Mouse (Mus musculus): ENCODE results near the gene Nupl1.

Nupl1 gene

DNA sequence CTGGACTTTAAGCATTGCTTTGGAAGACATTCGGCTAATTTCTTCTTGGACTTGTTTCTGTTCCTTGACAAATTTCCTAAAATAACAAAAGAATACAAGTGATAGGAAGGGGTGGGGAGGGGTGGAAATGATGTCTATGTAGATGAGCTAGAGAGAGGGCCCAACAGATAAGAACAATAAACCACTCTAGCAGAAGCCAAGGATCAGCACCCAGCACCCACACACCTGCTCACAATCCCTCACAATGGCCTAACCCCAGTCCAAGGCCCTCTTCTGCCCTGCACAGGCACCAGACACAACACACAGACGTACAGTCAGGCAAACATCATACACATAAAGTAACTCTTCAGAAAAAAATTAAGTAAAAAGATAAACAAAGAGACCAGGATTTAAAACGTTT is 12.7 kb downstream of the Nupl1 start:
- DNase-seq (ENCODE audit: low spot score in 2 of 2) = no peak

DNA sequence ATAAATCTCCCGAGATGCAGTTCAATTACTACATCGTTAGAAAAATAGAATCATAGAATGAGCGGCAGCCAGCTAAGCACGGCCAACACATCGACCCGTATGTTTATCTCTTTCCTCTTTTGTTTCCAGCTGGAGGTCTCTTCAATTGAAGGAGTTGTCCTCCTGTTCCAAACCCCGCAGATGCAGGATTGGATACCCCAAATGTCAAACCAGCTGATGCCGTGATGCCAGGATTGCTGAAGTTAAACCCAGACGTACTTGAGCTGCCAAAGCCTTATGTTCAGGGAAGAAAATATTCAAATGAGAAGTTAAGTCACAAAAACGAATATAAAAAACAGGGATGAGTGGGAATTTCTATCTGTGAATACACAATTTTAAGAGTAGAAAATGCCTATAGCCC is 31.3 kb downstream of the Nupl1 start:
- DNase-seq (ENCODE audit: low spot score in 2 of 2) = no peak

DNA sequence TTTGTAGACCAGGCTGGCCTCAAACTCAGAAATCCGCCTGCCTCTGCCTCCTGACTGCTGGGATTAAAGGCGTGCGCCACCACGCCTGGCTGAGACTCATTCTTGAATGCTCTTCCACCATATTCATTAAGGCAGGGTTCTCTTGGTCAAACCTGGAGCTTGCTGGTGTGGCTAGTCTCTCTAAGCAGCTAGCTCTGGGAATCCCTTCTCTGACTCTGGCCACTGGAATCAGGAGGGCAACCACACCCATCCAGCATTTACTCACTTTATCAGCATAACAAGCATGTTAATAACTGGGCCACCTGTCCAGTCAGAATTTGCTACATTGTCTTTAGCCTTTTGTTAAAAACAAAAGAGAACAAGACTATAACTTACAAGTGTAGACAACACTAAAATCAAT is 33.6 kb downstream of the Nupl1 start:
- DNase-seq (ENCODE audit: low spot score in 2 of 2) = no peak

DNA sequence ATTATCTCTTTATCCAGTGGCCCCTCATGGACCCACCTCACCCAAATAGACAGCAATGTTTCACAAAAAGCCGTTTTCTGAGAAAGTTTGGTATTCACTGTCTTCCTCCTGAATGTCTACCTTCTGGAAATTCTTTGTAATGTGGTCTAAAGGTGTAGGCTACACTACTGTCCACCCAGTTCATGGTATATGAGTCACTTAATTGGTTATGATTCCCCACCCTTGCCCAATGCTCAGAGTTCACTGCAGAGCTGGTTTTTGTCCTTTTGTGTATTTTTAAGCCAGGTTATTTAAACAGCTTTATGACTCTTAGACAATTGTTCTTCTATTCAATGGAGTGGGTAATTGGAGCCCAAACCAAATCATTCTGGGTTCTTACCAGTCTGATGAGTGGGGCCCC is 35.1 kb downstream of the Nupl1 start:
- no peak for DNase-seq (ENCODE audit: low spot score in 2 of 2)

DNA sequence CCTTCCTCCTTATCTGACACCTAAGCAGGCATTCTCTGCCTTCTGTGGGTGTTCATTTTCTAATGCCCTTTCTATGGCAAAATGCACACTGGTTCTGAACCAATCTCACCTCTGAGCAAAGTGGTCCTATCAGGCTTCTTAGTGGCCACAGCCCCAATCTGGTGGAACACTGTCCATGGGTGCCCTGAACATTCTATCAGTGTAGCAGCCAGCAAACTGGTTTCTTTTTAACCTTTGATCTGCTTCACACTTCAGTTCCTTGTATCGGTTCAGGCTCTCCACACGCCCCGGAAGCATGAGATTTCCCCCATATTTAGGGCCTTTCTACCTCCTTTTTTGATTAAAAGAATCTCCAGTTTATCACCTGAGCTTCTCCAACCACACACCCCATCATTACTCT is 36.2 kb downstream of the Nupl1 start:
- no peak for DNase-seq (ENCODE audit: low spot score in 2 of 2)

DNA sequence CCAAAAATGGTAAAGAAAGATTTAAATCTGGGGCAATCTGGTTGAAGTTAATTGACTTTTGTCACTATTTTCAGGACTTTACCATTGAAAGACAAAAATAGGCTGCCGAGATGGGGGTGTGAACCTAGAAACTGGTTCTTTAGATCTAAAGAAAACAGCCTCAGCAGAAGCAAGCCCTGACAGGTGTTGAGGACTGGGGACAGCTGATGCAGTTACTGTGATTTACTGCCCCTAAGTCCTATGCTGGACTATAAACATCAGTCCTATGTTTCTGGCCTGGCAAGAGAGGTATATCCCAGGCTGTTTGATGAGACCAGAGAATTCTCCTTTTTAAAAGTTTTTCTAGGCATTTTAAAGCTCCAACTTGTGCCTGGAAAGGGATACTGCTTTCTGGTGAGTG is 37.2 kb downstream of the Nupl1 start:
- DNase-seq (ENCODE audit: low spot score in 2 of 2) = no peak

DNA sequence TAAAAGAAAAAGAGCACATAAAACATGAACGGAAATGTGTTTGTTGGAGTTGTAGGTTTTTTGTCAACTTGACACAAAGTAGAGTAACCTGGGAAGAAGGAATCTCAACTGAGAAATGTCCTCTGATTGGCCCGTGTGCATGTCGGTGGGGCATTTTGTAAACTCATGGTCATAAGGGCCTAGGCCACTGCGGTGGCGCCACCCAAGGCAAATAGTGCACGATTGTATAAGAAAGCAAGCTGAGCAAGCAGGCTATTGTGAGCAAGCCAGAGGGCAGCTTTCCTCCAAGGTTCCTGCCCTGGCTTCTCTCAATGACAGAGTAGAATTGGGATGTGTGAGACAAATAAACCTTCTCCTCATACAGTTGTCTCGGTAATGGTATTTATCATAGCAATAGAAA is 42.1 kb downstream of the Nupl1 start:
- no peak for DNase-seq (ENCODE audit: low spot score in 2 of 2)

DNA sequence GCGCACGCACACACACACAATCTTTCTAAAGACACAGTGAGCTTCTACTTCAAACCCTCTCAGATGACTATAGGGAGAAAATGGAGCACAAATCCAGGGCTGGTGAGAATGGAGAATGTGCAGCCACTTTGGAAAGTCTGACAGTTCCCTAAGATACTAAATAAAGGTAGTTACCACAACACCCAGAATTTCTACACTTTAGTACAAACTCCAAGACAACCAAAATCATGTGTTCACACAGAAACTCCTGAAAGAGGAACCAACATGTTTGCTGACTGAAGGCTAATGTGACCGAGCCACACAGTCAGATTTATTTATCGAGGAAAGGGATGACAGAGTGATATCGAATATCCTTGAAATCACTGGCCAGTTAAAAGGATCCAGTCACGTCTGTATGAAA is 46.2 kb downstream of the Nupl1 start:
- no peak for DNase-seq (ENCODE audit: low spot score in 2 of 2)

DNA sequence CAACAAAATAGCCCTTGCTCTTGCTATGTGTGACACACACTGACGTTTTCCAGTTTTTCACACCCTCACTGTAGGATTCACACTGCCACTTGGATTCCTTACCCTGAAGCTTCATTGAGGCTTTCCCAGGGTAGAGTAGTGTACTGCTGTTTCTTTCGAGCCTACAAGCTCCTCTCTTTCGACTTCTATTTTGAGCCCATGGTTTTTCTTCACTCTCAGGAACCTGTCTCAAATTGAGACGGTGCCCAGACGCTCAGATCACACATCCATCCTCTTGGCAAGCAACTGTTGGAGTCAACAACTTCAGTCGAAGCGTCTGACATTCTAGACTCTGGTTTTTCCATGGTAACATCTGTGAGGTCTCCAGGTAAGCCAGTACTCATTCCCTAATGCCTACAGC is 54.3 kb downstream of the Nupl1 start, which contains the start of gene Atp8a2:
TSS of gene Atp8a2 (minus strand) at position 296 of the 400 bp plus-strand sequence.
- DNase-seq (ENCODE audit: low spot score in 2 of 2) = no peak

DNA sequence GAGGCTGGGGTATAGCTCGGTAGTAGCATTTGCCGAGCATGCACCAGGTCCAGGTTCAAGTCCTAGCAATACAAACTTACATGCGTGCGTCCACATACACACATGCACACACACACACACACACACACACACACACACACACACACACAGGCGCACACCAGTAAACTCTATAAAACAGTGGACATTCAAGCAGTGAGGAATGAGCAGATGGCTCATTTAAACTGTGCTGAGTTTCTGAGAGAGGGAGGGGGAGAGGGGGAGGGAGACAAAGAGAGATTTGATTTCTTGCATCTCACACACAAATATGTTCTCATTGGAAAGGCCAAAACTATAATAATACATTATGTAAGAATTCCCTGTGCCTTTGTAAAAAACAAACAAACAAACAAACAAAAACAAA is 55.2 kb downstream of the Nupl1 start:
- no peak for DNase-seq (ENCODE audit: low spot score in 2 of 2)

DNA sequence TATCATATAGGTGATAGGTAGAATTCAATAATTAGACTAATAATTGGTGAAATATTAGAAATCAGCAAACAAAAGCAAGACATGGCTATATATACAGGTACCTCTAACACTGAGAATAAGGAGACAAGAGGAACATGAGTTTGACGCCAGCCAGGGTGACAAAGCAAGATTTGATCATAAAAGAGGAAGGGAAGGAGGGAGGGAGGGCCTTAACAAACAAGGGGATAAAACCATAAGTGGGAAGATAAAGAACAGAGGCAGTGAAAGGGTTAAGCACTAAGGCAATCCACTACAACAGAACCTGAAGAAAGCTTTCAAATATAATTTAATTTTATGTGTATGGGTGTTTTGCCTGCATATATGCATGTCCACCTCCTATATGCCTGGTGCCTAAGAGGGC is 56.6 kb downstream of the Nupl1 start:
- no peak for DNase-seq (ENCODE audit: low spot score in 2 of 2)

DNA sequence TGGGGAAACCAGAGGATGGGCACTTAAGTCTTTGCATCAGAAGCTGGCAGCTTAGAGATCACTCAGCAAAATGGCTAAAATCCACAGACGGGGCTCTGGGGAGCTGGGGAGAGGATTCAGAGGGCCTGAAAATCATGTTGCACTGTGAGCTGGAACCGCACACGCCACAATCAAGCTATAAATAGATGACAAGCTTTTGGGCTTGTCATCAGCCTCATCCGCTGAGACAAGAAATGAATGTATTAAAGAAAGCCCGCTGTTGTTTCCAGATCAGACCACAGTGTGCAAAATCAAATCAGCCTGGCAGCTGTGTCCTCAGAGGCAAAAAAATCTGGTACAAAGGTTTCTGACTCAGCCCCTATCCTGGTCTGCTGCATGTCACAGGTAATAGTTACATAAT is 61.5 kb downstream of the Nupl1 start:
- no peak for DNase-seq (ENCODE audit: low spot score in 2 of 2)

DNA sequence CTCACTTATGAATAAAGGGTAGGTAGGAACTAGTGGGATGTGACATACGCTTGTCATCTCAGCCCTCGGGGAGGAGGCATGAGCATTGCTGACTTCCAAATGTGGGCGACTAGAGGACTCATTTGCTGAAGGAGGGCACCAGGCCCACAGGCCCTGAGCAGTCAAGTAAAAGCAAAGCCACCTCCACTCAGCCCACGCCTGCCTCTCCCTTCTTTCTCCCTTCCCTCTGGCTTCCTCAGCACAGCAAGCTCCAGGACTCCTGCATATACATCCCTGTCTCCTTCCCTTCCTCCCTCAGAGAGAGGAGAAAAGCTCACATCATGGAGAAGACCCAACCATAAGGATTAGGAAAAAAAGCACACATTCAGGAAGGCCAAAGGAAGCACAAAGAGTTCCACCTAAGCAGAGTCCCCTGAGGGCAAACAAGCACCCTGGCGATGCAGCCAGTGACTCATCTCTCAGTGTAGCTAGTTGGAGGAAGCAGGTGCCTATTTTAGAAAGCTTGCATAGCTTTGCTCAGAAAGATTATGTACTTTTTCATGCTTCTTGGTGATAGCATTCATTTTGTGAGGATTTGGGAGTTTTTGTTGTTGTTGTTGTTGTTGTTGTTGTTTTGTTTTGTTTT is 62.9 kb downstream of the Nupl1 start:
- no peak for DNase-seq (ENCODE audit: low spot score in 2 of 2)

DNA sequence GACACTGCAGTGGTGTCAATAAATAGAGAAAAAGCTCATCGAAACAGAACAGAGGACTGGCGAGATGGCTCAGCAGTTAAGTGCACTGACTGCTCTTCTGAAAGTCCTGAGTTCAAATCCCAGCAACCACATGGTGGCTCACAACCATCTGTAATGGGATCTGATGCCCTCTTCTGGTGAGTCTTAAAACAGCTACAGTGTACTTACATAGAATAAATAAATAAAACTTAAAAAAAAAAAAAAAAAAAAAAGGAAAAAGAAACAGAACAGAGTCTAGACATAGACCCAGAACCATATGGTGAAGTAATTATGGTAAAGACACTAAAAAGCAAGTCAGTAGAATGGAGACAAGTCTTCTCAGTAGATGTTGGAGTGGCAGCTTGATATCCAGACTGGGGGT is 69.9 kb downstream of the Nupl1 start:
- no peak for DNase-seq (ENCODE audit: low spot score in 2 of 2)

DNA sequence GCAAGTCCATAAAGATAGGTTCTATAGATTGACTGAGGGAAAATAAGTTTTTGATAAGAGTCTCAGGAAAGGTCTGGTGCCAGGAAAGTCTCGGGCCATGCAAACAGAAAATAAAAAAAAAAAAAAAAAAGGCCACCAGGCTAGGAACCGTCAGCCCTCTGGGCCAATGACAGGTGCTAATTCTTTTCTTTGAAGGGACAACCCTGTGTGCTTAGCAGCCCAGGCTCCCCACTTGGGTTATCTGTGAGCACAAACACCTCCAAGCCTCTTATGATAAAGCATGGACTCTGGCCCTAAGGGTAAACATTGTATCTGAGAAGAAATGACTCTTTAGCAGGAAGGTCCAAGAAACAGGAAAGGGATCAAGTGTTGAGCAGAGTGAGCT is 72.7 kb downstream of the Nupl1 start:
- DNase-seq (ENCODE audit: low spot score in 2 of 2) = no peak

DNA sequence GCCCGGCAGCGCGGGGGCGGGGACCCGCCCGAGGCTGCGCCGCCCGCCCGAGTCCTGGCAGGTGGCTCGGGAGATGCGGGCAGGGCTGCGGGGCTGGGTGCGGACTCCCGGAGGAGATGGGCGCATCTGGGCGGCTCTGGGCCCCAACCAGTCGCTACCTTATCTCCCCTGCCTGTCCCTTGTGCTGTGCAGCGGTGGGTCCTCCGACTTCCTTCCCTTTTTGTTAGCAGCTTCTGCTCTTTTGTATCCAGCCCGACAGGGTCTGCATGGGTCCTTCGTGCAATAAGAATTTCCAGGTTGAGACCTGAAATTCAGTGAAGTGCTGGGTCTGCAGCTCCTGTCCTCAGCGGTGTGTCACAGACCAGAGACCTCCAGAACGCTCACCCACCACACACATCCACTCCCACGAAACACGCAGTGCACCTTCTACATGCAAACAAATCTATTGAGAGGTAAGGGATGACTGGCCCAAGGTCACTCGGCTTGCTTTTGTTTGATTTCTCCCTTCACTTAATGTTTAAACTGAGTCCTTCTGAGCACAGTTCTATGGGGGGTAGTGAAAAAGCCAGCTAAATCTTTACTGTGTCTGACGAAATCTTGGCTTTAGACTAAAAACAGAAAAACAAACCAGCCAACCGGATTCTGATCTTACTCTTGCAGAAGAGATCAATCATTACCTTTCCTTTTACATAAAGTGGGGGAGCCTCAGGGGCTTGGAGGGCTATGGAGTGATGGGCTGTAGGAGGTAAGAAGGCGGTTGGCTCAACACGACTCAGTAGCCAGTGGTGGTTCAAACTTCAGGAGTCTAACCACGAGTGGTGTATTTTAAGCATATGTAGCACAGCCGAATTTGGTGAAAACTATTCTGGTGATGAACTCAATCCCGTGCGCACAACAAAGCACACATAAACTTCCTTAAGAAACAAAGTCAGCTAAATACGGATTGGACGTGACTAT is 73.3 kb downstream of the Nupl1 start:
- DNase-seq (ENCODE audit: low spot score in 2 of 2) = no peak

DNA sequence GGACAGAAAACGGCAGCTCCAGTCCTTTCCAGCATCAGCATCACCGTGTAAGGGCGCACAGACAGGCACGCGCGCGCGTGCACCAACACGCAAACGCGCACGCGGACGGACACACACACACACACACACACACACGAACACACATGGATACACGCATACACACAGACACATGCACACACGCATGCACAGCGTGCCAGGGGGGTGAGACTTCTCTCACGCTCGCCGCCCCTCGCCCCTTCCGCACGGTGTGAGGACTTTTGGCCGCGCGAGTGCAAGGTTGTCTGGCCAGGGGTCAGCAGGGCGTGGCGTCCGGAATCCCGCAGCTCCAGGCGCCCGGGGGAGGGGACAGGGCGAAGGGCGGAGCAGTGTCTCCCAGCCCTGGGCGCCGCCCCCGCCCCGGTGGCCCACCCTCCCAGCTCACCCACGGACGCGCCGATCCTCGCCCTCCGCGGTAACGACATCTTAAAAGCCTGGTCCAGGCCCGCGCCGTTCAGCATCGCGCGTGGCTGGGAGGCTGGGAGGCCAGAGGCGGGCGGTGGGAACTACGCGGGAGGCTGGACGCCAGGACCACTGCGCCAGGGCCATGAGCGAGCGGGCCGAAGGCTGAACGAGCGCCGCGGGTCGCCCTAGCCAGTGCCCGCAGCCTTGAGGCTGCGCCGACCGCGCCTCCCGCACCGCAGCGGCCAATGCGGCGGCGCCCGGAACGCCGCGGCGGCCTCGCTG is 74.2 kb downstream of the Nupl1 start:
- DNase-seq (ENCODE audit: low spot score in 2 of 2) = no peak

DNA sequence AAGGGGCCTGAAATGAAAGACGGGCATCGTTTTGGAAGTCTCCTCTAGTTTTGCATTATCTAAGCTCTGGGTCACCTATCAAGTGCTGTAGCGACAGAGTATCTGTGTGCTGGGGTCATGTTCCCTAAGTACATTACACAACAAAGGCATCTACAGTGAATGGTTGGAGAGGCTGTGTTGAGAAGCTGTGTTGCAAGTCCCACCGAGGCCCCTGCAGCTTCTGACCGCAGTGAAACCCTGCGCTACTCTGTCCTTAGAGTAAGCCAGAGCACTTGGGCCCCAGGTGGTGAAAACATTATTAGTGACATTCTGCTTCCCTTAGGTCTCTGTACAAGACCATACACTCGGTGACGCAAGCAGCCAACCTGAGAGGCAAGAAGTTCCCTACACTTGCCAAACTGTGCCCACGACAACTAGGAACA is 74.8 kb downstream of the Nupl1 start:
- DNase-seq (ENCODE audit: low spot score in 2 of 2) = no peak

DNA sequence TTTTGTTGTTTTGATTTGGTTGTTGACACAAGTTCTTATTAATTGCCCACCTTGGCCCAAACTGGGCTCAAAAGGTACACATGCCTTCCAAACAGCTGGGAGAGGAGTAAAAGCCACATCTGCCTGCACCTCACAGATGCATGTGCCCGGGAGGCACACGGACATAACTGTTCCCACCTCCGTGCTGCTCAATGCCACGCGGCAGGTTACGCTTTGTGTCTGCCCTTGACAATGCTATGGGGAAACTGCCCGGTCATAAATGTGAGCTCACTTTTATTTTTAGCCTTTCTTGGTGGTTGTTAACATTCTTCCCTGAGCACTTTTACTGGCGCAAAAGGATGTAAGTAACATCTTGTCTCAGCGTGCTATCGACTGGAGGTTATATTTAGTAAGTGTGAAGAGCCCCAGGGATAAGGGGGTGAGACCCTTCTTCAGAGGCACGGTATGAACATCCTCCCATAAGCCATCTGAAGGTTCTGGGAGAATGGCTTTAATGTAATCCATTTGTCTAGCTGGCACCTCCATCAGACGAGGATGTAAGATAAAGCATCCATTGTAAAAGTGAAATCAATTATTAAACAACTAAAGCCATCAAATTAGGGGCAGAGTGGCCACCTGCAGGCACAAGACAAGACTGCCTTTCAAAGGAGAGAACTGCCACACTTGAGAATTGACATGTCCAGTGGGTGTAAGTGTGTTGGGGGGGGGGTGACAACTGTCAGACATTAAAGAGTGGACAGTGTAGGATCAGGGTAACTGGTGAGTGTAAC is 78.8 kb downstream of the Nupl1 start:
- DNase-seq (ENCODE audit: low spot score in 2 of 2) = no peak

DNA sequence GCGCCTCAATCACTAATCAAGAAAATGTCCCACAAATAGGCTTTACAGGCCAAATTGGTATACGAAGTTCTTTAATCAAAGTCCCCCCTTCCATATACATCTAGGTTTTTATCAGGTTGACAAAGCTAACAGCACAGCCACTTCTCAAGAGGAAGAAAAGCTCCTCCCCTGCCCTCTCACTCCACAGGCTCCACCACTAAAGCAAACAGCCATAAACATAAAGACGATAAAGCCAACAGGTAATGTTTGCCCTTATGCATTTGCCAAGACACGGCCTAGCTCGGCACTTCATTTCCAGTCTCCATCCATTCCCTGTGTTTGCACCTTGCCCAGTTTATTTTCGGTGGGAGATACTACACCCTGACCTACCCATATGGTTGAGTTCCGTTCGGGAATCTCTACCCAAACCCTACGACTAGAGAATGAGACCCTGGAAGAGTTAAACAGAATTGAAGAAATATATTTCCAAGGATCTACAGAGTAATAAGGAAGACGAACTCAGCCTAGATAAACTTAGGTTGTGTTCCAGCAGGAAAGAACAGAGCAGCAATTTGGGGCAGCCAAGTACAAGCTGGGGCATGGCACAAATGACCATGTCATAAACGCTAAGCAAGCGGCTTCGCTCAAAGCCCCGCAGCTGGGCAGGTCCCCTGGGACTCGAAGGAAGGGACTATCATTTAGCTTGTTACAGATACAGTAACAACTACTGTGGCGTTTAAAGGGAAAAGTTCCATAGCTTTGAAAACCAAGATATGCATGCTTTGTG is 80.2 kb downstream of the Nupl1 start:
- no peak for DNase-seq (ENCODE audit: low spot score in 2 of 2)

DNA sequence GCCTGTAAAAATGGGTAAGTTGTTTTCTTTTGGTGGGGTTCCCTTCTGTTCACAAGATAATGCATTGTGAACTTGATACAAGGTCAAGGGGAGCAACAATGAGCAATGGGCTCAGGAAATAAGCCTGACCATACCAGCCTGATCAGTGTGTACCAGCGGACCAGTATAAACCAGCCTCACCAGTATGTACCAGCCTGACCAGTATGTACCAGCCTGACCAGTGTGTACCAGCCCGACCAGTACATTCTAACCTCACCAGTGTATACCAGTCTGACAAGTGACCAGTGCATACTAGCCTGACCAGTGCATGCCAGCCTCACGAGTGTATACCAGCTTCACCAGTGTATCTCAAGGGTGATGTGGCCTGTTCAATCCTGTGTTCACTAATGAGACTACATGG is 87.9 kb downstream of the Nupl1 start:
- no peak for DNase-seq (ENCODE audit: low spot score in 2 of 2)
